Mouse (Mus musculus): ENCODE measurements at regions not wholly inside any gene's neighbourhood (a gene's known extent, or its start where the extent isn't known, plus 50 kb on each side); places are given as distances from the start of the nearest gene placed in this dataset.

DNA sequence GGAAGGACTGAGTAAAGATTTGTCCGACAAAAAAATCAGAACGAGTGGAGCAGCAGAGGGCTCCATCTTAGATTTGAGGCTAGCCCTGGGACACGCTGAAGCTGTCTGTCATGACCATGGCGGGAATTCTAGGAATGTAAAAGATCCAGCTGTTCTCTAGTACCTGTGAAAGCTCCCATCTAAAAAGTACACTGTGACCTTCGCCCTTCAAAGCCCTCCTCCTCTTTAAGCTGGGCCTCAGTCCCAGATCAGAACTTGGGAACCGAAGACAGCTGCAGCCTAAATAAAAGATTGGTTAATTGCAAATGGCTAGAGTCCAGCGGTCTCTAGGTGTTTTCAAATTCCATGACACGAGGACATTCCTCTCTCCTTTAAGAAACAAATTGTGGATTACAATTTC is 195.6 kb downstream of the Parm1 start:
- TF ChIP-seq CTCF (IDR thresholded peaks at IDR 0.05; ENCODE audit: low read depth) (no peak), EP300 (IDR thresholded peaks at IDR 0.05; ENCODE audit: low read depth) (no peak)
